Mouse (Mus musculus): ENCODE data around the gene Vps53. TPM values are rescaled to one million over a fixed set of nuclear protein-coding genes. Genes with fewer than 3 reads are reported as not detected.

Gene Vps53
- 61.5 TPM for polyA plus RNA-seq (2014; fragmentation: Illumina TruSeq; extraction: RNeasy Lipid Tissue Mini Kit (QIAGEN cat#74804); ENCODE audit: low read depth, low replicate concordance)

DNA sequence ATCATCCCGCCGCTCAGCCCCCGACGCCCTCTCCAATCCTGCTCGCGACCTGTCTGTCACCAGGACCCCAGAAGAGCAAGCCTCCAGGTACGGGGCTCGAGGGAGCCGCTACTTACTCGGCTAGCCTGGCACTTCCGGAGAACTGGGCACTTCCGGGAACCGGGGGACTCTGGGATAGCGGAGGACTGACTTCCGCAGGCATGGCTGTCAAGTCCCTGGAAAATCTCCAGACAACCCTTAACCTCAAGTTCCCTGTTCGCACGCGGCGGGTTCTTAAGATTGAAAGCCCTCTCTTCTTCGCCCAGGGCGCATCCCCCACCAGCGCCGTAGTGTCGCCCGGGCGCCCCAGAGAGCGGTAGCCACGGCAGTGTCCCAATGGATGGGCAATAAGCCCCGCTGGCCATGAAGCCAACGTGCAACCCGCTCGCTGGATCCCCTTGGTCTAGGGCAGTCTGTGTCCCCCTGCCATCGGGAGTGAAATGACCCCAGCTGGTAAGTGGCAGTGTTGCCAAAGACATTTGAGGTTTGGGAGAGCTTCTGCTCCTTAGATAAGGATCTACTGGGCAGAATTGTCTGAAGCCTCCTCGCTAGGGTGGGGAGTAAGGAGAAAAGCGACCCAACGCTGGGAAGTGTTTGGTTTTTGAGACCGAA, at the start of gene Vps53, which contains the start of gene Fam57a:
Vps53 (minus strand) TSS at position 153 of the 651 bp plus-strand sequence.
Fam57a (plus strand) TSS at position 177 of the 651 bp plus-strand sequence.

DNA sequence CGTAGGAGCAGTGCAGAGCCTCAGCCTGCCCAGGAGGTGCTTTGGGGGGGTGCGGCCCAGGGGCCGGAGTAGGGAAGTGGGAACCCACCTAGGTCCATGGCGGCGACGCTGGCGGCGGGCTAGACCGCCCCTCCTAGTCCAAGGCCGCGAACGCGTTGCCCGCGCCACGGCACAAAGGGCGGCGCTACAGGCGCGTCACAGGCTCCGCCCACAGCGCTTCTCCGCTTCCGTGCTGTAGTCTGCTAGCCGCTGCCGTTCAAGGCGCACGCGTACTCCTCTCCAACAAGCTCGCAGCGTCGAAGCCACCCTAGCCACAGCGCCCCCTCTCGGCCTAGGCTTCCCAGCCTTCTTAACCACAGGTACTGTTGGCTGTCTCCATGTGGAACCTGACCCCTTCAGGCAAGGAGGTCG, 37.9 kb upstream of the Vps53 start, which contains the start of the genes Dbil5 and Gemin4:
Dbil5 (plus strand) TSS at position 219 of the 411 bp plus-strand sequence.
Gemin4 (minus strand) TSS at position 275 of the 411 bp plus-strand sequence.

DNA sequence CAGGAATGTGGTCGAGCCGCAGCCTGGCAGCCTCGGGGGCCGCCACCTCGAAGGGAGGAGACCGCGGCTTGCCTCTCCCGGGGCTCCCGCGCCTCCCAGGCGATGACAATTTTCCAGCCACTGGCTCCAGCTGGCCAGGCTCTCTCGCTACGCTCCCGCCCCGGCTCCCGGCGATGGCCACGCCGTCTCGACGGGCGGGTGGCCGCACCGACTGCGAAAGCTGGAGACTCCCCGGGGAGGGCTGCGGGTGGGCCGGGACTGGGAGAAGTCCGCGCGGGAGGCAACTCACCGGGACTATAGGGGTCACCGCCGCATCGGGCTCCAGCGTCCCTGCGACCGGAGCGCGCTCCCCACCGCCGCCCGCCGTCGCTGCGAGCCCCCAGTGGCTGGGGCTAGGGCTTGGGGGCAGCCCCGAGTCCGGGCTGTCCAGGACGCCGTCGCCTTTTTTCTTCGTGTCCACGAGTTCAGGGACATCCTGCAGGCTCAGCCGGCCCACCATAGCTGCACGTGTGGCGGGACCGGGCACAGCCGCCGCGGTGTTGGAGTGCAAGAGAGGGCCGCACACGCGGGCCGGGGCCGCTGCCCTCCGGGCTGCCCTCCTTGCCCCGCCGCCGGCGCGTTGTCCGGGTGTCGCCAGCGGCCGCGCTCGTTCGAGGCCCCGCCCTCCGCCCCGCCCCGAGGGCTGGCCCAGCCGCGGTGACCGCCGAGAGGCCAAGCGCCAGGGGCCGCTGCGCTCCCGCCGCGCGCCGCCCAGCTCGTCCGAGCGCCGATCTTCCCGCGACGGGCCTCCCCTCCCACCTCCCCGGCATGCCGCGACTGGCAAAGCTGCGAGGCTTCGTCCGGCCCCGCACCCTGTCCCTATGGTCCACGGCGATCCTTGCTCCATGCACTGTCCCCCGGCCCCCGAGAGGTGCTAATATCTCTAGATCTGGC, 152.0 kb downstream of the Vps53 start, which contains the start of gene Rflnb:
Rflnb (minus strand) TSS at position 644 of the 933 bp plus-strand sequence.

GRCm38 (mm10) chr11:75999440-76000155, 179.8 kb downstream of the Vps53 start, which contains the start of gene 1700016K19Rik:
Gene 1700016K19Rik (plus strand): TSS chr11:75999912.

Other genes starting within 250 kb of the Vps53 start
- gene Rph3al, start 241.2 kb downstream of the Vps53 start, polyA plus RNA-seq (2014; fragmentation: Illumina TruSeq; extraction: RNeasy Lipid Tissue Mini Kit (QIAGEN cat#74804); ENCODE audit: low read depth, low replicate concordance): 2.3 TPM
- not detected for gene 1700016K19Rik, start 179.7 kb downstream of the Vps53 start, polyA plus RNA-seq (2014; fragmentation: Illumina TruSeq; extraction: RNeasy Lipid Tissue Mini Kit (QIAGEN cat#74804); ENCODE audit: low read depth, low replicate concordance)
- gene Rflnb, start 151.9 kb downstream of the Vps53 start, polyA plus RNA-seq (2014; fragmentation: Illumina TruSeq; extraction: RNeasy Lipid Tissue Mini Kit (QIAGEN cat#74804); ENCODE audit: low read depth, low replicate concordance): 21.2 TPM
- 3.7 TPM for gene Fam57a, start within 50 bp of the Vps53 start, polyA plus RNA-seq (2014; fragmentation: Illumina TruSeq; extraction: RNeasy Lipid Tissue Mini Kit (QIAGEN cat#74804); ENCODE audit: low read depth, low replicate concordance)
- 1.0 TPM for gene Dbil5, start 38.0 kb upstream of the Vps53 start, polyA plus RNA-seq (2014; fragmentation: Illumina TruSeq; extraction: RNeasy Lipid Tissue Mini Kit (QIAGEN cat#74804); ENCODE audit: low read depth, low replicate concordance)
- gene Gemin4, start 38.0 kb upstream of the Vps53 start, polyA plus RNA-seq (2014; fragmentation: Illumina TruSeq; extraction: RNeasy Lipid Tissue Mini Kit (QIAGEN cat#74804); ENCODE audit: low read depth, low replicate concordance): 1.6 TPM
- gene Mrm3, start 64.1 kb upstream of the Vps53 start, polyA plus RNA-seq (2014; fragmentation: Illumina TruSeq; extraction: RNeasy Lipid Tissue Mini Kit (QIAGEN cat#74804); ENCODE audit: low read depth, low replicate concordance): 2.9 TPM
- gene Glod4, start 64.1 kb upstream of the Vps53 start, polyA plus RNA-seq (2014; fragmentation: Illumina TruSeq; extraction: RNeasy Lipid Tissue Mini Kit (QIAGEN cat#74804); ENCODE audit: low read depth, low replicate concordance): 147 TPM
- 3.2 TPM for gene Nxn, start 219.5 kb upstream of the Vps53 start, polyA plus RNA-seq (2014; fragmentation: Illumina TruSeq; extraction: RNeasy Lipid Tissue Mini Kit (QIAGEN cat#74804); ENCODE audit: low read depth, low replicate concordance)
- gene Timm22, start 227.3 kb upstream of the Vps53 start, polyA plus RNA-seq (2014; fragmentation: Illumina TruSeq; extraction: RNeasy Lipid Tissue Mini Kit (QIAGEN cat#74804); ENCODE audit: low read depth, low replicate concordance): 9.5 TPM